Mouse (Mus musculus) stomach, postnatal 0 days (tissue): ENCODE measurements around the gene Gnat3. TPM values are rescaled to one million over a fixed set of nuclear protein-coding genes. Genes with fewer than 3 reads are reported as not detected.

Experiments
- ATAC-seq: fragments of 200-750 bp; cut with Nextera tagmentation; 2 replicates; pipeline ENCODE4 v1.8.0; 2017; ENCODE audit not compliant: low FRiP score, low TSS enrichment
- DNase-seq: peaks from one replicate; pipeline ENCODE4 v3.0.0-alpha.2; 2016; ENCODE audit warnings: low spot score
- H3K27ac ChIP-seq: fragments of 300-500 bp; sonication (generic); replicated peaks from 2 replicates; pipeline ENCODE4 v1.5.1; 2014; ENCODE audit warnings: mild to moderate bottlenecking, control low read depth
- H3K27me3 ChIP-seq: fragments of 300-500 bp; sonication (generic); 2 replicates; pipeline ENCODE4 v1.6.1; 2014; ENCODE audit warnings: low read length; ENCODE audit not compliant: control insufficient read depth, insufficient read depth
- H3K36me3 ChIP-seq: fragments of 300-500 bp; sonication (generic); 2 replicates; pipeline ENCODE4 v1.6.1; 2014; ENCODE audit warnings: low read length, mixed read lengths; ENCODE audit not compliant: control insufficient read depth, insufficient read depth
- H3K4me1 ChIP-seq: fragments of 300-500 bp; sonication (generic); replicated peaks from 2 replicates; pipeline ENCODE4 v1.6.1; 2014; ENCODE audit warnings: antibody characterized with exemption; ENCODE audit not compliant: control insufficient read depth, insufficient read depth
- H3K4me2 ChIP-seq: fragments of 300-500 bp; sonication (generic); replicated peaks from 2 replicates; pipeline ENCODE4 v1.6.1; 2014; ENCODE audit warnings: low read depth, mild to moderate bottlenecking, control low read depth, moderate library complexity
- H3K4me3 ChIP-seq: fragments of 300-500 bp; sonication (generic); 2 replicates; pipeline ENCODE4 v1.5.1; 2014; ENCODE audit warnings: low read depth, low read length, control low read depth
- H3K9ac ChIP-seq: fragments of 300-500 bp; sonication (generic); 2 replicates; pipeline ENCODE4 v1.6.1; 2014; ENCODE audit warnings: mild to moderate bottlenecking, low read length, control low read depth, mixed read lengths
- H3K9me3 ChIP-seq: fragments of 300-500 bp; sonication (generic); 2 replicates; pipeline ENCODE4 v1.6.1; 2016; ENCODE audit warnings: low read length; ENCODE audit not compliant: control insufficient read depth
- CTCF ChIP-seq: IDR thresholded peaks from 2 replicates; pipeline ENCODE4 v1.5.1; 2016; ENCODE audit warnings: antibody characterized with exemption, low read depth, mild to moderate bottlenecking, moderate library complexity
- EP300 ChIP-seq: optimal IDR thresholded peaks from 2 replicates; pipeline ENCODE3; 2016; ENCODE audit warnings: antibody characterized with exemption
- WGBS: fragments of 180-500 bp; shearing (Covaris S2); extraction: QIAGEN DNeasy Blood & Tissue Kit; methylation state at CpG from one replicate; pipeline ENCODE4 v1.1.7; 2014; 5-methylcytosine and 5-hydroxymethylcytosine counted together
- polyA plus RNA-seq: library from polyadenylated mRNA; unstranded; fragments of >200 nt; fragmentation: Nextera tagmentation; extraction: Ambion mirVana; gene quantifications from 2 replicates; pipeline ENCODE4 v1.2.1, GENCODE M21; 2015

Gene Gnat3
- polyA plus RNA-seq, 1 experiment from 2014 or later: not detected

GRCm38 (mm10) chr5:17982770-17983169, 20.4 kb downstream of the Gnat3 start:
- Histone ChIP-seq H3K36me3 (no peaks in the 10 kb centered on the region), H3K9ac (no peak overlapping the region), H3K27ac (no peak overlapping the region), H3K9me3 (no peaks in the 10 kb centered on the region), H3K4me2 (no peak overlapping the region), H3K4me1 (no peaks in the 10 kb centered on the region), H3K27me3 (no peaks in the 10 kb centered on the region), H3K4me3 (no peak overlapping the region)
- ATAC-seq (no peak), DNase-seq (no peak)
- WGBS: 42% methylated on average over 4 of the region's 4 CpGs
- TF ChIP-seq EP300 (no peak), CTCF (no peak)

GRCm38 (mm10) chr5:17984522-17984921, 22.2 kb downstream of the Gnat3 start:
- 59% methylated on average over 3 of the region's 3 CpGs for WGBS
- Histone ChIP-seq H3K27ac (no peak overlapping the region), H3K4me3 (no peak overlapping the region), H3K4me2 (no peak overlapping the region), H3K36me3 (no peaks in the 10 kb centered on the region), H3K9ac (no peak overlapping the region), H3K4me1 (no peaks in the 10 kb centered on the region), H3K27me3 (no peaks in the 10 kb centered on the region), H3K9me3 (no peaks in the 10 kb centered on the region)
- TF ChIP-seq CTCF: no peak
- TF ChIP-seq EP300: no peak
- ATAC-seq: no peak
- DNase-seq: no peak

- Histone ChIP-seq H3K4me2 (no peak overlapping the region), H3K9me3 (no peaks in the 10 kb centered on the region), H3K36me3 (no peaks in the 10 kb centered on the region), H3K27ac (no peak overlapping the region), H3K27me3 (no peaks in the 10 kb centered on the region), H3K4me1 (no peaks in the 10 kb centered on the region), H3K4me3 (no peak overlapping the region), H3K9ac (no peak overlapping the region)
- WGBS: 78% methylated on average over 3 of the region's 3 CpGs
- TF ChIP-seq CTCF (no peak), EP300 (no peak)
- DNase-seq: no peak
- no peak for ATAC-seq
These were observed 24.3 kb downstream of the Gnat3 start for GRCm38 (mm10) chr5:17986611-17987010.

- no peaks in the 10 kb centered on the region for H3K4me1 ChIP-seq
- no peak overlapping the region for H3K27ac ChIP-seq
- H3K9ac ChIP-seq: no peak overlapping the region
- H3K36me3 ChIP-seq: no peaks in the 10 kb centered on the region
- H3K9me3 ChIP-seq: no peaks in the 10 kb centered on the region
- no peak for TF ChIP-seq CTCF
- TF ChIP-seq EP300: no peak
- no peaks in the 10 kb centered on the region for H3K27me3 ChIP-seq
- no peak overlapping the region for H3K4me3 ChIP-seq
- WGBS: 77% methylated on average over 6 of the region's 6 CpGs
- DNase-seq (no peak), ATAC-seq (no peak)
- H3K4me2 ChIP-seq: no peak overlapping the region
These were observed 28.3 kb downstream of the Gnat3 start for GRCm38 (mm10) chr5:17990618-17991017.

GRCm38 (mm10) chr5:17999570-17999969, 37.2 kb downstream of the Gnat3 start:
- DNase-seq (no peak), ATAC-seq (no peak)
- TF ChIP-seq EP300 (no peak), CTCF (no peak)
- no peaks in the 10 kb centered on the region for H3K27me3 ChIP-seq
- 61% methylated on average over 2 of the region's 2 CpGs for WGBS
- H3K4me2 ChIP-seq: no peak overlapping the region
- no peak overlapping the region for H3K9ac ChIP-seq
- no peaks in the 10 kb centered on the region for H3K9me3 ChIP-seq
- no peak overlapping the region for H3K27ac ChIP-seq
- H3K4me3 ChIP-seq: no peak overlapping the region
- no peaks in the 10 kb centered on the region for H3K36me3 ChIP-seq
- no peaks in the 10 kb centered on the region for H3K4me1 ChIP-seq

- H3K4me2 ChIP-seq: no peak overlapping the region
- H3K4me1 ChIP-seq: no peaks in the 10 kb centered on the region
- DNase-seq (no peak), ATAC-seq (no peak)
- 42% methylated on average over 6 of the region's 6 CpGs for WGBS
- H3K4me3 ChIP-seq: no peak overlapping the region
- H3K9me3 ChIP-seq: no peaks in the 10 kb centered on the region
- no peak overlapping the region for H3K9ac ChIP-seq
- no peaks in the 10 kb centered on the region for H3K27me3 ChIP-seq
- H3K27ac ChIP-seq: no peak overlapping the region
- TF ChIP-seq EP300: no peak
- no peak for TF ChIP-seq CTCF
- no peaks in the 10 kb centered on the region for H3K36me3 ChIP-seq
These were observed 37.8 kb downstream of the Gnat3 start for GRCm38 (mm10) chr5:18000185-18000584.
